Mouse (Mus musculus): ENCODE results near the gene Ntrk3.

- TF ChIP-seq CTCF (IDR thresholded peaks at IDR 0.05; ENCODE audit: low read depth, low read length) = no peak
- TF ChIP-seq POLR2A (IDR thresholded peaks at IDR 0.05; ENCODE audit: extremely low read depth, insufficient read depth, low read length) = 0 out of 2 replicates have a peak, but pooled peaks have one; percentile 36
Measured at GRCm38 (mm10) chr7:78782639-78783581, 45.1 kb upstream of the Ntrk3 start, which contains the start of the genes Mrps11 and Mrpl46.

All from liver, adult 2 months (tissue).